Comparison of ENCODE assay signal across 13 mouse cellular contexts in the genomic region with DNA sequence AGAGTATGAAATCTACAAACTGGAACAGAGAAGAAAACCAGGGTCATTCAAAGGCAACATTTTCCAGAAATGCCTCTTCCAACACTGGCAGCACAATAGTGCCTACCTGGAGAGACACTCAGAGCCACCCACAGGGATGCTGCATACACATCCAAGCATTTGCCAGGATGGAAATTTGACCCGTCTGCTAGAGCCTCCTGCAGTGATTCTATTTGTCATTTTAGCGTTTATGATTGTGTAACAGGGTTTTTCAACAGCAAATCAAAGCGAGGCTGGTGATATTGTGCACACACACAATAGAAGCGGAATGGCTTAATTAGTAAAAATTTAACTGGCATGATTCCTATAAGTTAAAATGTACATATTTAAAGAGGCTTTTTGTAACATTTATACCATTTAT.
DNase-seq lines count a peak whose midpoint lies in the region; ATAC-seq lines count a peak whose summit lies in the region.
"Had no signal": no experiment of that assay in that cellular context is flagged by ENCODE, and none has a peak within 500 bp of the region (broad histone marks: within the 10 kb centered on the region; RNA-seq: fewer than 3 reads in every experiment).

No protein-coding gene starts in this region.

- no peak overlapping the region for H3K4me3 ChIP-seq in hindbrain, embryonic 11.5 days (ENCODE audit: low read depth, low read length)
- H3K4me3 ChIP-seq in hindbrain, embryonic 13.5 days: no peak overlapping the region
- H3K4me3 ChIP-seq in forebrain, embryonic 14.5 days (ENCODE audit: low read depth, low read length): no peak overlapping the region
- H3K4me3 ChIP-seq in midbrain, embryonic 15.5 days: no peak overlapping the region
- H3K4me3 ChIP-seq: left cerebral cortex, adult 2 months had no signal

- no peaks in the 10 kb centered on the region for H3K27me3 ChIP-seq in hindbrain, embryonic 11.5 days (ENCODE audit: control insufficient read depth, insufficient read depth, low read length)
- H3K27me3 ChIP-seq in hindbrain, embryonic 13.5 days: no peaks in the 10 kb centered on the region
- H3K27me3 ChIP-seq in forebrain, embryonic 14.5 days (replicated peaks; ENCODE audit: control insufficient read depth, insufficient read depth, low read length): 0 out of 2 replicates have a peak, but pooled peaks cover 5% of the 10 kb centered on the region
- H3K27me3 ChIP-seq in midbrain, embryonic 15.5 days (replicated peaks): no peaks in the 10 kb centered on the region

- WGBS in hindbrain, embryonic 11.5 days: 47% methylated on average over 4 of the region's 4 CpGs
- 31% methylated on average over 4 of the region's 4 CpGs for WGBS in hindbrain, embryonic 13.5 days
- WGBS in forebrain, embryonic 14.5 days: 5% methylated on average over 4 of the region's 4 CpGs
- 29% methylated on average over 4 of the region's 4 CpGs for WGBS in midbrain, embryonic 15.5 days

- H3K4me1 ChIP-seq in hindbrain, embryonic 11.5 days (replicated peaks; ENCODE audit: control insufficient read depth, insufficient read depth, low read length): no peaks in the 10 kb centered on the region
- H3K4me1 ChIP-seq in hindbrain, embryonic 13.5 days (replicated peaks): peaks cover 4% of the 10 kb centered on the region
- 0 out of 2 replicates have a peak, but pooled peaks cover 4% of the 10 kb centered on the region for H3K4me1 ChIP-seq in forebrain, embryonic 14.5 days (ENCODE audit: control insufficient read depth, insufficient read depth, low read length)
- no peaks in the 10 kb centered on the region; the same call in 1 of the 2 replicates for H3K4me1 ChIP-seq in midbrain, embryonic 15.5 days

- no peak for DNase-seq in hindbrain, embryonic 11.5 days (ENCODE audit: low spot score)
- peak; percentile 17 for DNase-seq in cerebellum, adult 18-20 months
- DNase-seq in forebrain, embryonic 14.5 days (ENCODE audit: low spot score): peak; percentile 85
- no peak for DNase-seq in ovary, adult 18-20 months (ENCODE audit: low spot score)
- DNase-seq in adrenal gland, adult 2 months: no peak
- DNase-seq: heart, adult 18-20 months; heart, postnatal 36 days had no signal

- 0 out of 2 replicates have a peak, but pooled peaks have one; percentile 47 for ATAC-seq in hindbrain, embryonic 11.5 days (ENCODE audit: low FRiP score)
- ATAC-seq in hindbrain, embryonic 13.5 days (ENCODE audit: low FRiP score): no peak
- ATAC-seq in forebrain, embryonic 14.5 days: peak; percentile 81
- ATAC-seq in midbrain, embryonic 15.5 days (replicated peaks): peak; percentile 62; the same call in 1 of the 2 replicates
- ATAC-seq in CD4-positive, CD25-positive, alpha-beta regulatory T cell, adult 4 months: no peak

- no peak overlapping the region for H3K9ac ChIP-seq in hindbrain, embryonic 11.5 days (ENCODE audit: low read depth, low read length)
- H3K9ac ChIP-seq in hindbrain, embryonic 13.5 days: no peak overlapping the region
- H3K9ac ChIP-seq in forebrain, embryonic 14.5 days (ENCODE audit: low read length): no peak overlapping the region
- no peak overlapping the region for H3K9ac ChIP-seq in midbrain, embryonic 15.5 days
- H3K9ac ChIP-seq: liver, embryonic 14.5 days had no signal

- no peak overlapping the region for H3K27ac ChIP-seq in hindbrain, embryonic 11.5 days (ENCODE audit: low read depth, low read length)
- H3K27ac ChIP-seq in hindbrain, embryonic 13.5 days: no peak overlapping the region
- peak overlapping the region; percentile 10; the same call in 1 of the 2 replicates for H3K27ac ChIP-seq in forebrain, embryonic 14.5 days (ENCODE audit: low read depth, low read length)
- H3K27ac ChIP-seq in midbrain, embryonic 15.5 days: 0 out of 2 replicates have a peak overlapping the region, but pooled peaks have one; percentile 4
- H3K27ac ChIP-seq: left cerebral cortex, adult 2 months; liver, embryonic 14.5 days; macrophage had no signal

- H3K9me3 ChIP-seq in hindbrain, embryonic 11.5 days (ENCODE audit: control insufficient read depth, low read length): no peaks in the 10 kb centered on the region
- no peaks in the 10 kb centered on the region for H3K9me3 ChIP-seq in hindbrain, embryonic 13.5 days
- no peaks in the 10 kb centered on the region for H3K9me3 ChIP-seq in forebrain, embryonic 14.5 days (replicated peaks; ENCODE audit: control insufficient read depth, low read length)
- H3K9me3 ChIP-seq in midbrain, embryonic 15.5 days: no peaks in the 10 kb centered on the region

- no peaks in the 10 kb centered on the region for H3K36me3 ChIP-seq in hindbrain, embryonic 11.5 days (ENCODE audit: control insufficient read depth, insufficient read depth, low read length)
- H3K36me3 ChIP-seq in hindbrain, embryonic 13.5 days: no peaks in the 10 kb centered on the region
- H3K36me3 ChIP-seq in forebrain, embryonic 14.5 days (ENCODE audit: control insufficient read depth, insufficient read depth, low read length): no peaks in the 10 kb centered on the region
- no peaks in the 10 kb centered on the region for H3K36me3 ChIP-seq in midbrain, embryonic 15.5 days (replicated peaks)

- no peak overlapping the region for H3K4me2 ChIP-seq in hindbrain, embryonic 11.5 days (replicated peaks; ENCODE audit: low read depth, low read length)
- H3K4me2 ChIP-seq in hindbrain, embryonic 13.5 days: no peak overlapping the region
- no peak overlapping the region for H3K4me2 ChIP-seq in forebrain, embryonic 14.5 days (ENCODE audit: low read length)
- H3K4me2 ChIP-seq in midbrain, embryonic 15.5 days: no peak overlapping the region

Comparison
In these comparisons a context has a peak if more than half of its experiments do, and no peak if none do; other contexts are left out.
1. ATAC-seq: peak in hindbrain, embryonic 11.5 days (single experiment), forebrain, embryonic 14.5 days (single experiment) and midbrain, embryonic 15.5 days (single experiment); none in hindbrain, embryonic 13.5 days (single experiment) and CD4-positive, CD25-positive, alpha-beta regulatory T cell, adult 4 months (single experiment).
2. DNase-seq: peak in cerebellum, adult 18-20 months (2 of 2) and forebrain, embryonic 14.5 days (single experiment); none in hindbrain, embryonic 11.5 days (single experiment), ovary, adult 18-20 months (single experiment) and adrenal gland, adult 2 months (single experiment).
3. H3K27ac ChIP-seq: peak in forebrain, embryonic 14.5 days (single experiment) and midbrain, embryonic 15.5 days (single experiment); none in hindbrain, embryonic 11.5 days (single experiment) and hindbrain, embryonic 13.5 days (single experiment).